ENCODE assay signal across 10 mouse cellular contexts in genomic region chr7:143055001-143055400, GRCm38 (mm10). TPM values are rescaled to one million over a fixed set of nuclear protein-coding genes. Genes with fewer than 3 reads are reported as not detected.
DNase-seq lines count a peak whose midpoint lies in the region; ATAC-seq and TF ChIP-seq lines count a peak whose summit lies in the region.
"Had no signal": no experiment of that assay in that cellular context is flagged by ENCODE, and none has a peak within 500 bp of the region (broad histone marks: within the 10 kb centered on the region; RNA-seq: fewer than 3 reads in every experiment).

No protein-coding gene starts in this region.

- no peaks in the 10 kb centered on the region for H3K9me3 ChIP-seq in heart, embryonic 10.5 days
- peaks cover 2% of the 10 kb centered on the region; the same call in 1 of the 2 replicates for H3K9me3 ChIP-seq in G1E (replicated peaks)
- no peaks in the 10 kb centered on the region for H3K9me3 ChIP-seq in midbrain, embryonic 10.5 days (replicated peaks)

- no peak for ATAC-seq in G1E (ENCODE audit: extremely low read depth, insufficient number of reproducible peaks, low FRiP score, poor library complexity, severe bottlenecking)

- H3K4me1 ChIP-seq in heart, embryonic 10.5 days: peaks cover 78% of the 10 kb centered on the region
- peaks cover 82% of the 10 kb centered on the region for H3K4me1 ChIP-seq in G1E (ENCODE audit: insufficient read depth, low read depth, low read length)
- peaks cover 43% of the 10 kb centered on the region for H3K4me1 ChIP-seq in midbrain, embryonic 10.5 days

- H3K36me3 ChIP-seq in heart, embryonic 10.5 days: peaks cover 30% of the 10 kb centered on the region
- peaks cover 50% of the 10 kb centered on the region for H3K36me3 ChIP-seq in G1E (replicated peaks)
- peaks cover 50% of the 10 kb centered on the region for H3K36me3 ChIP-seq in midbrain, embryonic 10.5 days

- TF ChIP-seq CTCF in G1E (IDR thresholded peaks at IDR 0.05; ENCODE audit: low read depth, low read length): no peak

- no peaks in the 10 kb centered on the region for H3K27me3 ChIP-seq in heart, embryonic 10.5 days (ENCODE audit: insufficient read depth, poor library complexity, severe bottlenecking)
- H3K27me3 ChIP-seq in G1E (ENCODE audit: insufficient read depth, low read length): peaks cover 6% of the 10 kb centered on the region; the same call in 1 of the 2 replicates
- no peaks in the 10 kb centered on the region for H3K27me3 ChIP-seq in midbrain, embryonic 10.5 days (ENCODE audit: low read depth, poor library complexity, severe bottlenecking)

- 56% methylated on average over 3 of the region's 3 CpGs for WGBS in heart, embryonic 10.5 days
- 93% methylated on average over 3 of the region's 3 CpGs for WGBS in midbrain, embryonic 10.5 days

- intact Hi-C loops in heart, postnatal 10 days (cut with DNase I): no loop called here

- peak overlapping the region; percentile 97 for H3K27ac ChIP-seq in heart, embryonic 10.5 days
- H3K27ac ChIP-seq in midbrain, embryonic 10.5 days (replicated peaks): peak overlapping the region; percentile 96

- peak overlapping the region; percentile 92 for H3K4me3 ChIP-seq in heart, embryonic 10.5 days
- peak overlapping the region; percentile 79; the same call in 1 of the 2 replicates for H3K4me3 ChIP-seq in G1E (ENCODE audit: low read depth, low read length)
- peak overlapping the region; percentile 95 for H3K4me3 ChIP-seq in midbrain, embryonic 10.5 days

- no peak for DNase-seq in heart, embryonic 10.5 days (ENCODE audit: low spot score)
- DNase-seq in heart, postnatal 10 days: no peak
- no peak for DNase-seq in G1E (ENCODE audit: low spot score)
- DNase-seq in heart, postnatal 4 days: peak; percentile 42
- no peak for DNase-seq in midbrain, embryonic 10.5 days (ENCODE audit: low spot score)
- DNase-seq in spleen, postnatal 36 days (ENCODE audit: low spot score in 2 of 2): no peak
- DNase-seq in ovary, postnatal 10 days (ENCODE audit: low spot score): no peak
- no peak for DNase-seq in right cerebral cortex, postnatal 25 days
- DNase-seq: cerebellum, adult 11-12 months had no signal

RNA-seq across cellular contexts. Expression of gene Cd81, which starts 2.5 kb away (rescaled TPM):
- polyA plus RNA-seq in heart, embryonic 10.5 days (2016; fragmentation: Nextera tagmentation; extraction: Ambion mirVana): 472 and 583 TPM in 2 replicates
- 100 to 1,000 TPM; 630 to 639 TPM for total RNA-seq in heart, postnatal 10 days (2021)
- total RNA-seq in G1E (2014; fragmentation: Nextera tagmentation) (166 and 192 TPM in 2 replicates), G1E (2017) (185 and 191 TPM in 2 replicates)
- 152 and 187 TPM in 2 replicates for polyA plus RNA-seq in G1E (2012)
- 100 to 1,000 TPM; 600 to 620 TPM for total RNA-seq in heart, postnatal 4 days (2021)
- polyA plus RNA-seq in midbrain, embryonic 10.5 days (2016; fragmentation: Nextera tagmentation; extraction: Ambion mirVana): 267 and 279 TPM in 2 replicates

RNA-seq across cellular contexts. Expression of gene Tssc4, which starts 14.0 kb away (rescaled TPM):
- polyA plus RNA-seq in heart, embryonic 10.5 days (2016; fragmentation: Nextera tagmentation; extraction: Ambion mirVana): 78.0 and 99.5 TPM in 2 replicates
- 10 to 100 TPM; 24.9 to 26.3 TPM for total RNA-seq in heart, postnatal 10 days (2021)
- 13.4 and 18.8 TPM in 2 replicates for total RNA-seq in G1E (2014; fragmentation: Nextera tagmentation)
- 25.0 and 36.3 TPM in 2 replicates for total RNA-seq in G1E (2017)
- 207 and 271 TPM in 2 replicates for polyA plus RNA-seq in G1E (2012)
- total RNA-seq in heart, postnatal 4 days (2021): 10 to 100 TPM; 32.6 to 33.9 TPM
- 136 and 142 TPM in 2 replicates for polyA plus RNA-seq in midbrain, embryonic 10.5 days (2016; fragmentation: Nextera tagmentation; extraction: Ambion mirVana)

RNA-seq across cellular contexts. Expression of gene Trpm5, which starts 39.4 kb away (rescaled TPM):
- polyA plus RNA-seq in heart, embryonic 10.5 days (2016; fragmentation: Nextera tagmentation; extraction: Ambion mirVana): 1.1 and 1.5 TPM in 2 replicates
- total RNA-seq in heart, postnatal 10 days (2021): under 1 TPM; 0.43 to 0.62 TPM
- total RNA-seq in G1E (2014; fragmentation: Nextera tagmentation): not detected in 2 replicates
- 0.12 and 0.33 TPM in 2 replicates for total RNA-seq in G1E (2017)
- not detected in 2 replicates for polyA plus RNA-seq in G1E (2012)
- total RNA-seq in heart, postnatal 4 days (2021): under 1 TPM; 0.74 to 0.93 TPM
- polyA plus RNA-seq in midbrain, embryonic 10.5 days (2016; fragmentation: Nextera tagmentation; extraction: Ambion mirVana): 0.62 and 0.93 TPM in 2 replicates
- total RNA-seq: left cerebral cortex, adult 8-10 months had no signal

RNA-seq across cellular contexts. Expression of gene Tspan32, which starts 50.2 kb away (rescaled TPM):
- 19.3 and 21.1 TPM in 2 replicates for polyA plus RNA-seq in heart, embryonic 10.5 days (2016; fragmentation: Nextera tagmentation; extraction: Ambion mirVana)
- 1 to 10 TPM in 1 of 2 experiments, under 1 TPM in 1; 0.81 to 1.2 TPM for total RNA-seq in heart, postnatal 10 days (2021)
- total RNA-seq in G1E (2014; fragmentation: Nextera tagmentation) (104 and 119 TPM in 2 replicates), G1E (2017) (247 and 297 TPM in 2 replicates)
- 57.5 and 59.3 TPM in 2 replicates for polyA plus RNA-seq in G1E (2012)
- under 1 TPM; 0.45 to 0.64 TPM for total RNA-seq in heart, postnatal 4 days (2021)
- polyA plus RNA-seq in midbrain, embryonic 10.5 days (2016; fragmentation: Nextera tagmentation; extraction: Ambion mirVana): 4.7 and 6.0 TPM in 2 replicates

RNA-seq across cellular contexts. Expression of gene Kcnq1, which starts 51.2 kb away (rescaled TPM):
- 5.4 and 10.5 TPM in 2 replicates for polyA plus RNA-seq in heart, embryonic 10.5 days (2016; fragmentation: Nextera tagmentation; extraction: Ambion mirVana)
- total RNA-seq in heart, postnatal 10 days (2021): 10 to 100 TPM; 40.9 to 42.0 TPM
- not detected in 2 replicates for total RNA-seq in G1E (2014; fragmentation: Nextera tagmentation)
- 0.12 TPM in 1 of 2 replicates, not detected in the other for total RNA-seq in G1E (2017)
- polyA plus RNA-seq in G1E (2012): not detected in 2 replicates
- total RNA-seq in heart, postnatal 4 days (2021): 10 to 100 TPM; 51.7 to 55.3 TPM
- 0.69 and 1.1 TPM in 2 replicates for polyA plus RNA-seq in midbrain, embryonic 10.5 days (2016; fragmentation: Nextera tagmentation; extraction: Ambion mirVana)
